Mouse (Mus musculus) heart, adult 11 months (tissue): ENCODE results near the gene Fuom.

Source experiments
- DNase-seq: peaks from one replicate; pipeline ENCODE4 v3.0.0; 2022

Gene Fuom

GRCm38 (mm10) chr7:140098466-140098865 is 3.8 kb downstream of the Fuom start:
- no peak for DNase-seq

GRCm38 (mm10) chr7:140096055-140096454 is 6.2 kb downstream of the Fuom start:
- no peak for DNase-seq

GRCm38 (mm10) chr7:140095556-140095955 is 6.7 kb downstream of the Fuom start:
- DNase-seq = no peak

GRCm38 (mm10) chr7:140094954-140095353 is 7.3 kb downstream of the Fuom start:
- DNase-seq = no peak

GRCm38 (mm10) chr7:140092924-140093528 is 9.2 kb downstream of the Fuom start, which contains the start of gene Prap1:
Gene Prap1 (plus strand): TSS chr7:140093395.
- DNase-seq = no peak

- DNase-seq = no peak
Observed at GRCm38 (mm10) chr7:140090601-140091000, 11.6 kb downstream of the Fuom start.

GRCm38 (mm10) chr7:140082242-140082678 is 20.0 kb downstream of the Fuom start, which contains the start of gene Caly:
Gene Caly (minus strand): TSS chr7:140082548.
- DNase-seq = no peak

GRCm38 (mm10) chr7:140081408-140082241 is 20.6 kb downstream of the Fuom start:
- no peak for DNase-seq

- DNase-seq = peak; percentile 95
Observed at GRCm38 (mm10) chr7:140080503-140081156, 21.6 kb downstream of the Fuom start.

- DNase-seq = no peak
Observed at GRCm38 (mm10) chr7:140078711-140079110, 23.5 kb downstream of the Fuom start.

GRCm38 (mm10) chr7:140077698-140078097 is 24.5 kb downstream of the Fuom start:
- DNase-seq = no peak

GRCm38 (mm10) chr7:140070042-140070711 is 32.1 kb downstream of the Fuom start:
- peak; percentile 95 for DNase-seq

- no peak for DNase-seq
Observed at GRCm38 (mm10) chr7:140067397-140067796, 34.8 kb downstream of the Fuom start.

- no peak for DNase-seq
Observed at GRCm38 (mm10) chr7:140063092-140063491, 39.1 kb downstream of the Fuom start.

- no peak for DNase-seq
Observed at GRCm38 (mm10) chr7:140062307-140062706, 39.9 kb downstream of the Fuom start.

- no peak for DNase-seq
Observed at GRCm38 (mm10) chr7:140061832-140062130, 40.5 kb downstream of the Fuom start.

- DNase-seq = no peak
Observed at GRCm38 (mm10) chr7:140060936-140061831, 41.1 kb downstream of the Fuom start.

- no peak for DNase-seq
Observed at GRCm38 (mm10) chr7:140059601-140060000, 42.6 kb downstream of the Fuom start.

GRCm38 (mm10) chr7:140058528-140058927 is 43.7 kb downstream of the Fuom start:
- DNase-seq = no peak

GRCm38 (mm10) chr7:140057413-140058407 is 44.5 kb downstream of the Fuom start:
- DNase-seq = peak; percentile 89

- DNase-seq = no peak
Observed at GRCm38 (mm10) chr7:140054124-140054523, 48.1 kb downstream of the Fuom start.
